Mouse (Mus musculus): ENCODE results near the gene Ccser1. TPM values are rescaled to one million over a fixed set of nuclear protein-coding genes. Genes with fewer than 3 reads are reported as not detected.

Ccser1 gene
- polyA plus RNA-seq, 1 experiment from 2014 or later, result 6.2 TPM

- WGBS, result 80% methylated on average over 5 of the region's 5 CpGs
- no peak for DNase-seq (ENCODE audit: low spot score)
Measured at GRCm38 (mm10) chr6:61730088-61730880, 550.2 kb downstream of the Ccser1 start.

GRCm38 (mm10) chr6:61746346-61746745 lies 566.2 kb downstream of the Ccser1 start:
- Histone ChIP-seq H3K27me3 (ENCODE audit: insufficient read depth, poor library complexity, severe bottlenecking) (no peaks in the 10 kb centered on the region), H3K27ac (no peak overlapping the region), H3K36me3 (no peaks in the 10 kb centered on the region), H3K4me3 (no peak overlapping the region), H3K9me3 (no peaks in the 10 kb centered on the region), H3K4me1 (replicated peaks) (no peaks in the 10 kb centered on the region)
- no peak for DNase-seq (ENCODE audit: low spot score)
- WGBS, result 75% methylated on average over 1 of the region's 1 CpGs

More at GRCm38 (mm10) chr6:61730088-61730880, 550.2 kb downstream of the Ccser1 start:
- no peaks in the 10 kb centered on the region for H3K4me1 ChIP-seq (replicated peaks)
- H3K9me3 ChIP-seq, result no peaks in the 10 kb centered on the region
- no peaks in the 10 kb centered on the region for H3K36me3 ChIP-seq
- no peaks in the 10 kb centered on the region for H3K27me3 ChIP-seq (ENCODE audit: insufficient read depth, poor library complexity, severe bottlenecking)
- H3K4me3 ChIP-seq, result no peak overlapping the region
- H3K27ac ChIP-seq, result no peak overlapping the region

GRCm38 (mm10) chr6:61762135-61762534 lies 582.0 kb downstream of the Ccser1 start:
- Histone ChIP-seq H3K4me3 (no peak overlapping the region), H3K9me3 (no peaks in the 10 kb centered on the region), H3K27me3 (ENCODE audit: insufficient read depth, poor library complexity, severe bottlenecking) (no peaks in the 10 kb centered on the region), H3K36me3 (no peaks in the 10 kb centered on the region), H3K4me1 (replicated peaks) (peaks cover 4% of the 10 kb centered on the region; the same call in 1 of the 2 replicates), H3K27ac (no peak overlapping the region)
- 89% methylated on average over 3 of the region's 3 CpGs for WGBS
- DNase-seq (ENCODE audit: low spot score), result no peak

- 61% methylated on average over 5 of the region's 5 CpGs for WGBS
- no peaks in the 10 kb centered on the region for H3K27me3 ChIP-seq (ENCODE audit: insufficient read depth, poor library complexity, severe bottlenecking)
- DNase-seq (ENCODE audit: low spot score), result no peak
- no peak overlapping the region for H3K4me3 ChIP-seq
- H3K4me1 ChIP-seq (replicated peaks), result peaks cover 4% of the 10 kb centered on the region; the same call in 1 of the 2 replicates
- no peaks in the 10 kb centered on the region for H3K9me3 ChIP-seq
- no peaks in the 10 kb centered on the region for H3K36me3 ChIP-seq
- H3K27ac ChIP-seq, result no peak overlapping the region
Measured at GRCm38 (mm10) chr6:61763379-61763778, 583.3 kb downstream of the Ccser1 start.

- Histone ChIP-seq H3K9me3 (no peaks in the 10 kb centered on the region), H3K27ac (no peak overlapping the region), H3K4me3 (no peak overlapping the region), H3K4me1 (replicated peaks) (peaks cover 4% of the 10 kb centered on the region; the same call in 1 of the 2 replicates), H3K27me3 (ENCODE audit: insufficient read depth, poor library complexity, severe bottlenecking) (no peaks in the 10 kb centered on the region), H3K36me3 (no peaks in the 10 kb centered on the region)
- 86% methylated on average over 2 of the region's 2 CpGs for WGBS
- DNase-seq (ENCODE audit: low spot score), result no peak
Measured at GRCm38 (mm10) chr6:61765801-61766200, 585.7 kb downstream of the Ccser1 start.

- WGBS, result 84% methylated on average over 8 of the region's 8 CpGs
Measured at GRCm38 (mm10) chr6:61767151-61767550, 587.0 kb downstream of the Ccser1 start.

GRCm38 (mm10) chr6:61786706-61787105 lies 606.6 kb downstream of the Ccser1 start:
- H3K4me3 ChIP-seq, result no peak overlapping the region
- no peak for DNase-seq (ENCODE audit: low spot score)
- WGBS, result 87% methylated on average over 2 of the region's 2 CpGs

More at GRCm38 (mm10) chr6:61767151-61767550, 587.0 kb downstream of the Ccser1 start:
- H3K27me3 ChIP-seq (ENCODE audit: insufficient read depth, poor library complexity, severe bottlenecking), result no peaks in the 10 kb centered on the region
- H3K4me1 ChIP-seq (replicated peaks), result peaks cover 4% of the 10 kb centered on the region; the same call in 1 of the 2 replicates
- no peaks in the 10 kb centered on the region for H3K9me3 ChIP-seq
- H3K4me3 ChIP-seq, result no peak overlapping the region
- no peaks in the 10 kb centered on the region for H3K36me3 ChIP-seq
- H3K27ac ChIP-seq, result no peak overlapping the region
- no peak for DNase-seq (ENCODE audit: low spot score)

GRCm38 (mm10) chr6:61800889-61801288 lies 620.8 kb downstream of the Ccser1 start:
- no peak for DNase-seq (ENCODE audit: low spot score)
- H3K4me1 ChIP-seq (replicated peaks), result no peaks in the 10 kb centered on the region
- 67% methylated on average over 3 of the region's 3 CpGs for WGBS
- H3K27me3 ChIP-seq (ENCODE audit: insufficient read depth, poor library complexity, severe bottlenecking), result no peaks in the 10 kb centered on the region
- H3K36me3 ChIP-seq, result no peaks in the 10 kb centered on the region
- no peaks in the 10 kb centered on the region for H3K9me3 ChIP-seq
- no peak overlapping the region for H3K4me3 ChIP-seq
- H3K27ac ChIP-seq, result no peak overlapping the region

More at GRCm38 (mm10) chr6:61786706-61787105, 606.6 kb downstream of the Ccser1 start:
- Histone ChIP-seq H3K4me1 (replicated peaks) (no peaks in the 10 kb centered on the region), H3K27ac (no peak overlapping the region), H3K27me3 (ENCODE audit: insufficient read depth, poor library complexity, severe bottlenecking) (no peaks in the 10 kb centered on the region), H3K36me3 (no peaks in the 10 kb centered on the region), H3K9me3 (no peaks in the 10 kb centered on the region)

- Histone ChIP-seq H3K27me3 (ENCODE audit: insufficient read depth, poor library complexity, severe bottlenecking) (no peaks in the 10 kb centered on the region), H3K9me3 (no peaks in the 10 kb centered on the region), H3K4me1 (replicated peaks) (no peaks in the 10 kb centered on the region), H3K36me3 (no peaks in the 10 kb centered on the region), H3K27ac (no peak overlapping the region), H3K4me3 (no peak overlapping the region)
- DNase-seq (ENCODE audit: low spot score), result no peak
- WGBS, result 93% methylated on average over 1 of the region's 1 CpGs
Measured at GRCm38 (mm10) chr6:61805481-61805880, 625.4 kb downstream of the Ccser1 start.

GRCm38 (mm10) chr6:61817716-61818115 lies 637.6 kb downstream of the Ccser1 start:
- Histone ChIP-seq H3K4me1 (replicated peaks) (no peaks in the 10 kb centered on the region), H3K27ac (no peak overlapping the region), H3K9me3 (no peaks in the 10 kb centered on the region), H3K36me3 (no peaks in the 10 kb centered on the region), H3K4me3 (no peak overlapping the region), H3K27me3 (ENCODE audit: insufficient read depth, poor library complexity, severe bottlenecking) (no peaks in the 10 kb centered on the region)
- no peak for DNase-seq (ENCODE audit: low spot score)
- WGBS, result 67% methylated on average over 1 of the region's 1 CpGs

GRCm38 (mm10) chr6:61876302-61876701 lies 696.2 kb downstream of the Ccser1 start:
- no peak overlapping the region for H3K4me3 ChIP-seq
- no peaks in the 10 kb centered on the region for H3K4me1 ChIP-seq (replicated peaks)
- no peak for DNase-seq (ENCODE audit: low spot score)
- WGBS, result 89% methylated on average over 1 of the region's 1 CpGs
- no peaks in the 10 kb centered on the region for H3K27me3 ChIP-seq (ENCODE audit: insufficient read depth, poor library complexity, severe bottlenecking)
- H3K36me3 ChIP-seq, result no peaks in the 10 kb centered on the region
- H3K9me3 ChIP-seq, result no peaks in the 10 kb centered on the region
- H3K27ac ChIP-seq, result no peak overlapping the region

- no peaks in the 10 kb centered on the region for H3K36me3 ChIP-seq
- H3K4me3 ChIP-seq, result no peak overlapping the region
- H3K4me1 ChIP-seq (replicated peaks), result no peaks in the 10 kb centered on the region
- no peak for DNase-seq (ENCODE audit: low spot score)
- no peak overlapping the region for H3K27ac ChIP-seq
- no peaks in the 10 kb centered on the region for H3K27me3 ChIP-seq (ENCODE audit: insufficient read depth, poor library complexity, severe bottlenecking)
- H3K9me3 ChIP-seq, result no peaks in the 10 kb centered on the region
- WGBS, result 84% methylated on average over 4 of the region's 4 CpGs
Measured at GRCm38 (mm10) chr6:61898238-61898637, 718.1 kb downstream of the Ccser1 start.

- no peak for DNase-seq (ENCODE audit: low spot score)
- H3K9me3 ChIP-seq, result no peaks in the 10 kb centered on the region
Measured at GRCm38 (mm10) chr6:61902715-61903114, 722.6 kb downstream of the Ccser1 start.

More at GRCm38 (mm10) chr6:61902715-61903114, 722.6 kb downstream of the Ccser1 start:
- Histone ChIP-seq H3K36me3 (no peaks in the 10 kb centered on the region), H3K4me3 (no peak overlapping the region), H3K4me1 (replicated peaks) (no peaks in the 10 kb centered on the region), H3K27me3 (ENCODE audit: insufficient read depth, poor library complexity, severe bottlenecking) (no peaks in the 10 kb centered on the region), H3K27ac (no peak overlapping the region)
- WGBS, result 25% methylated on average over 1 of the region's 1 CpGs

Measured in hindbrain, embryonic 10.5 days (tissue).